Mouse (Mus musculus): ENCODE results near the gene Lpcat2.

Gene Lpcat2

DNA sequence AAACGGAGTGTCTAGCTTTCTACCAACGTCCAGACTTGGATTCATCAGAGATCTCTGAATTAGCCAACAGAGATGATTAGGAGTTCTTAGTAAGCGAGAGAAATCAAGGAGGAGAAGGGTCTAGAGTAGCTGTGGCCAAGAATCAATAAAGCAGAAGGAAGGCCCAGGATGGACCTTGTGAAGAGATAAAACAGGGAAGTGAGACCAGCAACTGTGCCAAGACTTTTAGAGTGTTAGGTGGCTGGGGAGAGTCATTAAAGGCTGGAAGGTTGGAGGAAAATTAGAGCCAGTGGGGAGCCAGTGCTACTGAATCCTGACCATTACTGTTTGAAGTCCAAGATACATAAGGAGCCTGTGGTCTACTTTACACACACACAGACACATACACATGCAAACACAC lies 56.3 kb downstream of the Lpcat2 start:
- CTCF ChIA-PET, result no interaction called here

GRCm38 (mm10) chr8:92913396-92913795 lies 58.3 kb downstream of the Lpcat2 start:
- CTCF ChIA-PET, result no interaction called here

DNA sequence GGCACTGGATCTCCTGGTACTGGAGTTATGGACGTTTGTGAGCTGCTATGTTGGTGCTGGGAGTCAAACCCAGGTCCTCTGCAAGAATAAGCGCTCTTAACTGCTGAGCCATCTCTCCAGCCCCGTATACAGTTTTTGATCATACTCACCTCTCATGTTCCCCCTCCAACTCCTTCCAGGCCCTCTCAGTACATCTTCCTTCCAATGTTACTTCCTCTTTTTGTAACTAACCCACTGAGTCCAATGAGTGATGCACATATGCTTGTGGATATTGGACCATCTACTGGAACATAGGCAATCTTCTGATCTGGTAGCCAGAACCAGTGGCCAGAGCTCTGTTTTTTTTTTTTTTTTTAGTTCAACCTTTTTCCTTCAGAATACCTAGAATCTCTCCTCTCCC lies 60.9 kb downstream of the Lpcat2 start:
- CTCF ChIA-PET, result no interaction called here

GRCm38 (mm10) chr8:92921768-92922167 lies 66.6 kb downstream of the Lpcat2 start:
- CTCF ChIA-PET, result no interaction called here

GRCm38 (mm10) chr8:92928986-92929385 lies 73.8 kb downstream of the Lpcat2 start:
- CTCF ChIA-PET, result no interaction called here

GRCm38 (mm10) chr8:92938056-92938455 lies 82.9 kb downstream of the Lpcat2 start:
- CTCF ChIA-PET, result no interaction called here

GRCm38 (mm10) chr8:92949071-92949470 lies 93.9 kb downstream of the Lpcat2 start:
- CTCF ChIA-PET, result no interaction called here

DNA sequence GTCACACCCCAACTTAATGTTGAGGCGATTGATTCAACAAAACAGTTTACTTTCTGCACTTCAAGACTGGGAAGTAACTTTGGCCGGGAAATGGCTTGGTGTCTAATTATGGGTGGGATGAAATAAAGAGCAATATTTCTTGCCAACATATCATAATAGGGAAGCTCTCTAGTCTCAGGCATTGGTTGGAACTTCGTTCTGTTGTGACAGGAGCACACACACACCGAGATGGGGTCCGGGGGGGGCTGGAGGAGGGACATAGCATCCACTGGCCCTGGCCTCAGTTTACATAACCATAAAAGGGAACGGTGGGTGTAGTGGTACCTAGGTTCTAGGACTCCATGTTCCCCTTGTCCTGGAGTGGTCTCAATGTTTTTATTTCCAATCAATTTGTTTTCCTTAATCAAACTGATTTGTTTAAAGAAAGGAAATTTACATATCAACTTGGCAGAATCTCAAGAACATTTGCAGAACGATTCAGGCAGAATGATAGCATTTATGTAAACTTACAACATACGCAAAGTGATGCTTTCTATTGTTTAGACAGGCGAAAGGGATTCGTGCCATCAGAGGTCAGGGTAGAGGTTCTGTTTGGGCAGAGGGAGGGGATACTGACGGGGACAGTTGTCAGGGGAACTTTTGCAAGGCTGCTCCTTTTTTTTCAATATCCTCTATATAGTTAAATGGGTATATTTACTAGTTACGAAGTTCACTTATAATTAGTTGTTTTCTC lies 95.7 kb downstream of the Lpcat2 start:
- CTCF ChIA-PET, result no interaction called here

- CTCF ChIA-PET, result no interaction called here
Measured at GRCm38 (mm10) chr8:92954044-92954443, 98.9 kb downstream of the Lpcat2 start.

DNA sequence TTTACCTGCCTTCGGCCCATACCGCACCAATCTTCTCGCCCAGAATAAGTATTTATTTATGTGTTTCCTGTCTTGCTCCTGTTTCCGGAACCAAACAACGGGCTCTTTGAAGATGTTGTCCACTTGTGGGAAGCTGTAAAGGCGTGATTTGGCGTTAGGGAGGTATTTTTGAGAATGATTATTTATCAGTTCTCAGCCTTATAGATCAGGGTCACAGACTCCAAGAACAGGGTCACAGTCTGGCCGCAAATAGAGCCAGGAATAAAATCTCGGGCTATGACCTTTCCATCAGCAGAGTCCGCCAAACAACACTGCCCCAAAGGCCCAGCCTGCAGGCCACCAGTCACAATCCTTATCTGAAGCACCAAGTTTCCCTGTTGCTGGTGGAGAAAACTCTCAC lies 104.6 kb downstream of the Lpcat2 start, which contains the start of gene Slc6a2:
Gene Slc6a2 (plus strand): TSS at position 301 of the 400 bp plus-strand sequence.
- CTCF ChIA-PET, result no interaction called here

GRCm38 (mm10) chr8:92960451-92960911 lies 105.3 kb downstream of the Lpcat2 start:
- CTCF ChIA-PET, result no interaction called here

DNA sequence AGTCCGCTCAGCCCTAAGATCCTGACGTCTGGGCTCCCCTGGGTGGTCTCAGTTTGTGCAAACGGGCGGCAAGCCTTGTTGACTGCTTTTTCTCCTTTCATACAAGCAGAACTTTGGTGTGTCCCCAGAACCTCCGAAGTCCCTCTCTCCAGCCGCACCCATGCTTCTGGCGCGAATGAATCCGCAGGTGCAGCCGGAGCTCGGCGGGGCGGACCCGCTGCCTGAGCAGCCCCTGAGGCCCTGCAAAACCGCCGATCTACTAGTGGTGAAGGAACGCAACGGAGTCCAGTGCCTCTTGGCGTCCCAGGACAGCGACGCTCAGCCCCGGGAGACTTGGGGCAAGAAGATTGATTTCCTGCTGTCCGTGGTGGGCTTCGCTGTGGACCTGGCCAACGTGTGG lies 105.9 kb downstream of the Lpcat2 start:
- CTCF ChIA-PET, result no interaction called here

GRCm38 (mm10) chr8:92964556-92964955 lies 109.4 kb downstream of the Lpcat2 start:
- CTCF ChIA-PET, result no interaction called here

All from spleen, embryonic (tissue).